Mouse (Mus musculus): Measurements from ENCODE around the gene Ldb2.

GRCm38 (mm10) chr5:44498229-44498628 is 301.3 kb downstream of the Ldb2 start:
- TF ChIP-seq POLR2A (IDR thresholded peaks at IDR 0.05; ENCODE audit: low read depth, low read length) (no peak), CTCF (IDR thresholded peaks at IDR 0.05; ENCODE audit: extremely low read depth, insufficient read length, insufficient replicate concordance, low read depth, low read length) (no peak)
